Mouse (Mus musculus) frontal cortex, adult 2 months (tissue): ENCODE measurements at regions not wholly inside any gene's neighbourhood (a gene's known extent, or its start where the extent isn't known, plus 50 kb on each side); places are given as distances from the start of the nearest gene placed in this dataset.

Experiments
- DNase-seq, 2 experiments: peaks; one replicate each; pipeline ENCODE4 v3.0.0; 2022; ENCODE audit warnings: low spot score in 1 of 2; ENCODE audit errors: extremely low spot score in 1 of 2

- DNase-seq = no peak
Measured at GRCm38 (mm10) chr11:40362530-40363185, 332.3 kb downstream of the Mat2b start.
